Mouse (Mus musculus): ENCODE results near the gene Vmn1r91. TPM values are rescaled to one million over a fixed set of nuclear protein-coding genes. Genes with fewer than 3 reads are reported as not detected.

Vmn1r91 gene
- polyA plus RNA-seq (2012; rRNA removed; ENCODE audit: low replicate concordance), result 0.02 and 0.05 TPM in 2 replicates

GRCm38 (mm10) chr7:20099380-20099779, at the start of gene Vmn1r91:
Vmn1r91 (plus strand) TSS chr7:20099680.

GRCm38 (mm10) chr7:20122479-20122878, 23.0 kb downstream of the Vmn1r91 start, which contains the start of gene Gm16442:
Gm16442 (minus strand) TSS chr7:20122579.

GRCm38 (mm10) chr7:20138988-20139387, 39.5 kb downstream of the Vmn1r91 start, which contains the start of gene Vmn1r93:
Vmn1r93 (minus strand) TSS chr7:20139088.

Other genes with a start within 250 kb of the Vmn1r91 start
- 0.44 TPM in 1 of 2 replicates, not detected in the other for gene Gm19345, start 247.7 kb upstream of the Vmn1r91 start, polyA plus RNA-seq (2012; rRNA removed; ENCODE audit: low replicate concordance)
- gene Ceacam16, start 238.4 kb upstream of the Vmn1r91 start, polyA plus RNA-seq (2012; rRNA removed; ENCODE audit: low replicate concordance), result 0.20 and 0.71 TPM in 2 replicates
- 0.05 TPM in 1 of 2 replicates, not detected in the other for gene Ceacam19, start 211.7 kb upstream of the Vmn1r91 start, polyA plus RNA-seq (2012; rRNA removed; ENCODE audit: low replicate concordance)
- gene Pvr, start 178.5 kb upstream of the Vmn1r91 start, polyA plus RNA-seq (2012; rRNA removed; ENCODE audit: low replicate concordance), result 7.0 TPM in 2 replicates
- gene Igsf23, start 148.9 kb upstream of the Vmn1r91 start, polyA plus RNA-seq (2012; rRNA removed; ENCODE audit: low replicate concordance), result 125 and 289 TPM in 2 replicates
- 19.7 and 71.0 TPM in 2 replicates for gene Ceacam20, start 134.3 kb upstream of the Vmn1r91 start, polyA plus RNA-seq (2012; rRNA removed; ENCODE audit: low replicate concordance)
- 1.9 and 2.2 TPM in 2 replicates for gene Nlrp9b, start 108.2 kb upstream of the Vmn1r91 start, polyA plus RNA-seq (2012; rRNA removed; ENCODE audit: low replicate concordance)
- not detected in 2 replicates for gene Gm16442, start 22.9 kb downstream of the Vmn1r91 start, polyA plus RNA-seq (2012; rRNA removed; ENCODE audit: low replicate concordance)
- gene Vmn1r93, start 39.4 kb downstream of the Vmn1r91 start, polyA plus RNA-seq (2012; rRNA removed; ENCODE audit: low replicate concordance), result not detected in 2 replicates
- gene Vmn1r94, start 68.7 kb downstream of the Vmn1r91 start, polyA plus RNA-seq (2012; rRNA removed; ENCODE audit: low replicate concordance), result not detected in 2 replicates
- gene Vmn1r95, start 94.0 kb downstream of the Vmn1r91 start, polyA plus RNA-seq (2012; rRNA removed; ENCODE audit: low replicate concordance), result not detected in 2 replicates
- not detected in 2 replicates for gene Gm6164, start 105.9 kb downstream of the Vmn1r91 start, polyA plus RNA-seq (2012; rRNA removed; ENCODE audit: low replicate concordance)
- not detected in 2 replicates for gene Gm4498, start 134.1 kb downstream of the Vmn1r91 start, polyA plus RNA-seq (2012; rRNA removed; ENCODE audit: low replicate concordance)
- not detected in 2 replicates for gene Gm5890, start 163.2 kb downstream of the Vmn1r91 start, polyA plus RNA-seq (2012; rRNA removed; ENCODE audit: low replicate concordance)
- not detected in 2 replicates for gene Gm4133, start 234.4 kb downstream of the Vmn1r91 start, polyA plus RNA-seq (2012; rRNA removed; ENCODE audit: low replicate concordance)

Measured in duodenum, adult 2 months (tissue).